Mouse (Mus musculus) ES-CJ7 (cell line): ENCODE data around the gene Spon2.
A peak's percentile ranks its signal among the peaks of the same experiment; 100 is the strongest.

Source experiments
- DNase-seq: peaks from one replicate; pipeline ENCODE4 v3.0.0; 2011; ENCODE audit warnings: low read depth, low spot score

Gene Spon2

GRCm38 (mm10) chr5:33217663-33218062, 592 bp downstream of the Spon2 start:
- DNase-seq = no peak

- DNase-seq = no peak
Observed at GRCm38 (mm10) chr5:33214723-33215122, 3.5 kb downstream of the Spon2 start.

- no peak for DNase-seq
Observed at GRCm38 (mm10) chr5:33211254-33211653, 7.0 kb downstream of the Spon2 start.

GRCm38 (mm10) chr5:33210515-33210914, 7.7 kb downstream of the Spon2 start:
- DNase-seq = no peak

- no peak for DNase-seq
Observed at GRCm38 (mm10) chr5:33208533-33209245, 9.6 kb downstream of the Spon2 start.

GRCm38 (mm10) chr5:33207136-33207535, 11.1 kb downstream of the Spon2 start:
- DNase-seq = no peak

- DNase-seq = no peak
Observed at GRCm38 (mm10) chr5:33206328-33206727, 11.9 kb downstream of the Spon2 start.

GRCm38 (mm10) chr5:33204284-33204683, 14.0 kb downstream of the Spon2 start:
- no peak for DNase-seq

- DNase-seq = peak; percentile 84
Observed at GRCm38 (mm10) chr5:33203691-33204242, 14.5 kb downstream of the Spon2 start.

GRCm38 (mm10) chr5:33203171-33203565, 15.1 kb downstream of the Spon2 start:
- DNase-seq = no peak

GRCm38 (mm10) chr5:33202516-33203170, 15.6 kb downstream of the Spon2 start:
- no peak for DNase-seq

- DNase-seq = no peak
Observed at GRCm38 (mm10) chr5:33201697-33202096, 16.6 kb downstream of the Spon2 start.

- no peak for DNase-seq
Observed at GRCm38 (mm10) chr5:33200071-33200470, 18.2 kb downstream of the Spon2 start.

- DNase-seq = no peak
Observed at GRCm38 (mm10) chr5:33195246-33195852, 22.9 kb downstream of the Spon2 start.

- no peak for DNase-seq
Observed at GRCm38 (mm10) chr5:33193567-33193966, 24.7 kb downstream of the Spon2 start.
